Mouse (Mus musculus) megakaryocyte-erythroid progenitor cell, adult 5-6 weeks (primary cell): ENCODE measurements at regions not wholly inside any gene's neighbourhood (a gene's known extent, or its start where the extent isn't known, plus 50 kb on each side); places are given as distances from the start of the nearest gene placed in this dataset.

Source experiments
- ATAC-seq: replicated peaks from 2 replicates; pipeline ENCODE4 v1.8.0; 2016; ENCODE audit warnings: mild to moderate bottlenecking, inconsistent platforms; ENCODE audit not compliant: severe bottlenecking, poor library complexity, low FRiP score, low TSS enrichment

DNA sequence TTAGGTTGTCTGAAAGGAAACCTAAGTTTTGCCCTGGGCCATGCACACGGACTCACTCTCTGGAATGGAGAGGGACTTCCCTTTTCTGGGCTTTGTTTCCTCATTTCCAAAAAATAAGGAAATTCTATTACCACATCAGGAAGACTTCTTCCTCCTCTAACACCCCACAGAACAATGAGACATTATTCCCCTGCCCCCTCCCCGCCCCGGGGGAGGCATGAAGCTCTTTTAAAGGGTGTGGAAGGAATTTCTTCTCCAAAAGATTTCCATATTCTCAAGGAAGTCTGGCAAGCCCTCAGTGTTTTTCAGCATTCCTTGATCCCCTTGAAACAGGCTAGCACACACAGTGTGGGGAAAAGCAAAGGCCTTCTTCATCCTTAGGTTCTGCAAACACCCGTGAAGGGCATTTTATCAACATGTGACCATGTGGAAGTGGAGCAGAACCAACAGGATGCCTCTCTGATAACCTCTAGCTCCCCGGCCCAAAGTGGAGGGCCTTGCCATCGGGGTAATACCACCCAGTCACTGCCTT lies 179.5 kb upstream of the Klf7 start:
- no peak for ATAC-seq

DNA sequence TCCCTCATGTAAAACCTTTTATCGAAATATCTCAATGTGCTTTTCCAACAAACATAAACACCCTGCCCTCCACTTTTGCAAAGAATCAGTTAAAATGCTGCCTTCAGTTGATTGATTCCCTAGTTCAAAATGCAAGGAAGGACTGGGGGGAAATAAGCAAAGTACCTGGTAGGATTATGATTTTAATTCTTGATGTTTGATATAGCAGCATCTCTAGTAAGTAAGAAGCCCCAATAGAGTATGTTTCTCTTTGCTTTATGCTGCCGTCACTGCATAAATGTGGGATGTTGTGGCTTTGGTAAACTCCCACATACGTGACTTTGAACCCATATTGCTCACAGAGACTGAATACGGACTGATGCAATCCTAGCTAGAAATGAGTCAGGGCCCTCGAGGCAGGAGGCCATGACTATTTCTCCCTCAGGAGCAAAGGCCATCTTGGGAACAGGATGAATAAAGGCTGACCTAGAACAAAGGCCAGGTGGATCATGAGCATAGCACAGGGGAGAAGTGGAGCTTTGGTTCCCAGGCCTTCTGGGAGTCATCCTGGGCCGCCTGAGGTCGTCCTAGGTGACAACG lies 179.0 kb upstream of the Klf7 start:
- ATAC-seq: no peak

DNA sequence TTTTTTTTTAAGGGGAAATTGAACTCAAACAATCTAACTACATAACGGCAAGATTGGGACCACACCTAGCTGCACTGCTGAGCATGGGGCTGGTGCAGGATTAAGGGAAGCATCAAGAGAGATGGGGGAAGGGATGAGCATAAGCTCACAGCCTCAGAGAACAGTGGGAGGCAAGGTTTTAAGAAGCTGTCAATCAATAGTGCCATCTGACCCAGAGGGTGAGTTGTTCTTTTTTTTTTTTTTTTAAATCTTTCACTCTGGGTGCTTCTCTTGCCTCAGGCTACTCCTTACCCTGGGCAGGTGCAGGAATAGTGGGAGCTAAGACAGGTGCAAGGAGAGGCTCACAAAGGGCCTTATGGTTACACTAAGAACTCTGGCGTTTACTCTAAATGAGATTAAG lies 176.9 kb upstream of the Klf7 start:
- ATAC-seq: no peak

DNA sequence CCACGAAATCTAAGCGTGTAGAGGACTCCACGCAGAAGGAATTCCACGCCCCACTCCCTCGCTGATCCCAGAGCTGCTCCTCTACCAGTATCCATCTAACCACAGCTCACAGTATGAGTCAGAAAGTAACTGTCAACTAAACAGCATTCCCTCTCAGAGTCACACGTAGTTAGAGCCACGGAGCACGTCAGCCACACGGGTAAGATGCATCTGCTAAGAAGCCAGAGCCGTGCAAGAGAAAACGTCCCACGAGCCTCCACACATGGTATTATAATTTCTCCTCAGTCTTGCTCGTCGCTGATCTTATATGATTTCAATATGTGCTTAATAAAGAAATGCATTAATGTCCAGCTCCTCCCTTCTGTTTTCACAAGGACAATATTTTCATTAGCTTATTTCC lies 176.1 kb upstream of the Klf7 start:
- no peak for ATAC-seq

DNA sequence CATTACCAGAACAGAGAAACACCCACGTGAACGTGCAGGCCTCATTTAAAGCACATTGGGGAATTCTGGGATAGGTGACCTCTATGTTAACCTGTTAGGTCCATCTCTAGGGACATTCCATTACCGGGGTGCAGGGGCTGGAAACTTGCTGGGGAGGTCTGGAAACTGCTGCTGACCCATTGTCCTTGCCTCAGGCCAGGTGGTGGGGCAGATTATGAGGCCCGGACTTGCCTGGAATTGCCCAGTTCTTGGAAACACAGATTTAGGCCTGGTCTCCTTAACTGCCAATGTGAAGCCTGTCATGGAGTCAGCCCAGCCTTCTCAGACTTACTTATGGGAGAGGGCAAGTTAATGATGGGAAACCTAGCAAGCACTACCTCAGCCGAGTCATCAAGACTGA lies 175.3 kb upstream of the Klf7 start:
- no peak for ATAC-seq

DNA sequence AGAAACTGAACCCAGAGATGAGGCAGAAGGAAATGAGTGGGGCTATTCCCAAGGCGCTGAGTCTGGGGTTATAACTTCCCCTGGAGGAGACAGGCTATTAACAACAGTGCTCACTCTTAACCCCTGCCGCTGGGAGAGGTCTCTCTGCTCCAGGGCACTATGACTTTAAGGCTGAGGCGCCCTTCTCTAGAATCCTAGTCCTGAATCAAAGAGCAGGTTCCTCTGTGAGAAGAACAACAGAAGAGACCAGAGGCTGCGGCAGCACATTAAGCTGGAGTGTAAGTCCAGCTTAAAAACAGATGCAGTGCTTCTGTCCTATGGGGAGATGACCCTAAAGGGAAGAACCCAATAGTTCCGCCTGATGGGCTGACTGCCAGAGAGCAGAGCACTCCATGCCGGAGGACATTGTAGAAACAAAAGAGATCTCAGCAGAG lies 173.4 kb upstream of the Klf7 start:
- no peak for ATAC-seq

DNA sequence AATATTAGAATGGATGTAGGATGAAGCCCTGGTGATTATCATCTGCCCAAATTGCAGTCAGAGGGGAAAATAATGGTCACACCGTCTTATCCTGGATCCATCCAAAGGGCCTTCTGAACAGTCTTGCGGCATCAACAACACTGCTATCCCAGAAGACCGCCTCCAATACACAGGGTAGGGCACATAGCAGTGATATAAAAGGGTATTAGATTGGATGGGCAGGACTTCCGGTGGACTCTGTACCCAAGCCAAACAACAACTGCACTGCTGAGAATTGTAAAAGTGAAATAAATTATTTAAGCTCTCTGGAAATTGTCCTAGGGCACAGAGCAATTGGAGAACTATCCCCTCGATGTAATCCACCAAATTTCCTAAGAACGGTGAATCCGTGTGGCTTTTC lies 173.0 kb upstream of the Klf7 start:
- no peak for ATAC-seq

DNA sequence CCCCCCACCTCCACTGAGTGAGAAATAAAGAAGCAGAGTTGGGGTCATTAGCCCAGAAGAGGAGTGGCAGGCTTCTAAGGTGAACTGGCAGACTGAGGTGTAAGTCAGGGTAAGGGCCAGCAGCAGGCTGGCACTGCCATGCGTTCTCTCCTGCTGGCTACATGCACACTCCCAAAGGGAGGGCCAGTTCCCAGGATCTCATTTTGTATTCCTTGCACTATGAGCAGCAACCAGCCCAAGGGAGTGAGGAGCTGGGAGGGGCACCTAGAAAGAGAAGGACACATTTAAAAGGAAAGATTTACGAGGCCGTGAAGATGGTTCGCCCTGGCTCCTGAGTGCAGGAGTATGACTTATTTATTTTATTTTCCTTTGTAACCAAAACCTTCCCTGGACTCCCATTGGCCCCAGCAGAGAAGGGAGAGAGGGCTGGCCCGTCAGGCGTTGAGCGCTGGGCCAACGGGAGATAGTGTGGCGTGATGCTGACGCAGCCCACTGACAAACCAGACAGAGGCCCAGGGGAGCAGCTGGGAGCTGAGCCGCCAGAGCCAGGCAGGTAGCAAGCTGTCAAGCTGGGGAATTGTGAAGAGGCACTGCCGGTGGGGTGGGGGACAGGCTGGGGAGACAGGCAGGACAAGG lies 166.8 kb upstream of the Klf7 start:
- no peak for ATAC-seq

DNA sequence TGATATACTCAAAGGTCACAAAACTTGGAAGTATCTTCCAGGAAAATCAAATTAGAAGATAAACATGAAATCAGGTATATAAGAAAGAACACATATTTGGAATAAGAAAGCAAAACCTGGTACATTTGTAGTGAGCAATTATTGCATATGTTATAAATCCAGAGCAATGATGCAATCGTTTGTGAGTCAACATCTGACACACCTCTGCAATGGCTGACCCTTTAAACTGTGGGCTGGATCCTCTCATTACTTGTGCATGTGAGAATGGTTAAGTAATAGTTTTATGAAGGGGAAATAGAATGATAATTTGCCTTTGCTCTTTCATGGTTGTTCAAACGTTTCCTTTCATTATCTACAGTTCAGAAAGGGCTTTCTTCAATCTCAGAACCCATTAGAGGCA lies 165.0 kb upstream of the Klf7 start:
- ATAC-seq: no peak

DNA sequence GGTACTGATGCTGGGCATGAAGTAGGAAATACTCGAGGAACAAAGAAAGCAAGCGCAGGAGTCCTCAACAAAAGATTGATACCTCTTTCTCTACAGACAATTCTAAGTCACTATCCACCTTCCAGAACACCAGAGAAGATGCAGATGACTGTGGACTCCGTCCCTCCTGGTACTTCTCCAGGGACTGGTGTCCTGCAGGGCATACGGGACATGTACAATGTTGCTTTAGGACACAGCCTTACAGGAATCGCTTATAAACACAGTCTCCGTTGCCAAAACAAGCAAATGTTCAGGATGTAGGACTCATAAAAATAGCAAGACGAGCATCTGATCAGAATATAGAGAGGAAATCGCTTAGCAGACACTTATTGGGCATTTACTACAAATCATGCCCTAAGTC lies 162.6 kb upstream of the Klf7 start:
- ATAC-seq: no peak

DNA sequence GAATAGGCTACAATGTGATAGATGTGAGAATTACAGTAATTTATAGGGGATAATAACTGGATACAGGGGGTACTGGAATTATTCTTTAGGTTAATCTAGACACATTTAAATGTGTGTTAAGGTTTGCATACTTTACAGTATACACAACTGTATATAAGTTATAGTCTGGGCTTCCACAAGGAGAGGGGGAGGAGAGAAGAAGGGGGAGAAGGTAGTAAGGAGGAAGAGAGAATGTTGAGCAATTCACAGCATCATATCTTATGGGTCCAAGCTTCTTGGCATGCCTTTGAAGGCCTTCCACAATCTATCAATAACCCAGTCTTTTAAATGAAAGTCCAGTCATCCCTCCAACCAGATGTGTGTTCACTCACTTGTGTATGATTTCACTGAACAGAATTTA lies 153.8 kb upstream of the Klf7 start:
- no peak for ATAC-seq

DNA sequence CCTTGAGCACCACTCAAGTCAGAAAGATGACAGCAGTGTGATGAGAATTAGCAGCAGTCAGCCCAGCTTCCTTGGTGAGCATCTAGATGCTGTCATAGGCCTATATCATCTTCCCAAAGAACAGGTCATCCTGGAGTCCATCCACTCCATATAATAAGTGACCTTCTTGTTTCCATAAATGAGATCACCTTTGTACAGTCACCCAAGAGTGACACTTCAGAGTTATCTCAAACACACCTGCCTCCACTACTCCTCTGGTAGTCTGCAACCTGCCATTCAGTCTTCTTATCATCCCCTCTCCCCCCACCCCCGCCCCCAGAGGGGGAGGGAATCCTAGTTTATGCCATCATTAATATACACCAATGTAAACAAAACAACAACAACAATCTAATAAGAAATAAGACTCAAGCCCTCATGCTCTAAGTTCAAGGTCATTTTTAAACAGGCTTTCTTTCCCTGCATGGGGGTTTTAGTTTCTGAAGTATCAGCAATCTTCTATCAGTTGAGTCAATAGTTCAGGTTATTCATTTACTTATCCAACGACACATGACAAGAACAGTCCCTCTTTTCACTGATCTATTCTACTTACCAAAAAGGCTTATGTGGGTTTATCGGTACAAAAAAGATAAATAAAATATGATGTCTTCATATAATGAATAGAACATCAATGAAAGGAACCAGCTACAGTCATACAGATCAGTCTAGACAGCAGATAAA lies 153.2 kb upstream of the Klf7 start:
- no peak for ATAC-seq

DNA sequence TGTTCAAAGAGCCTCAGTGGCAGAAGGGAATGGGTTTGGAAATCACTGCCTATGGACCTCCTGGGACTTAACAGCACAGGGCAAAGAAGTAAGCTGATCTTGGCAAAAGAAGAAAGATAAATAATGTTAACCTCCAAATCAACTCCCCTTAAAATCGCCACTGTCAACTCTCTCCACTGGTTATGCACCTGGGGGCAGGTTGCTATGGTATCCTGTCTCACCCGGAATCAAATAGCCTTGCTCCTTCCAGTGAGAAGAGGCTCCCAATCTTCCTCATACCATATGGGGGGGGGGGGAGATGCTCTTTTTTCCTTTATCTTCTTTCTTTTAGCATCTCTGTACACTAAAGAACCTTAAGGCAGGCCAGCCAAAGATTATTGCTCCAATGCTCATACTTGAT lies 135.2 kb upstream of the Klf7 start:
- ATAC-seq: no peak

DNA sequence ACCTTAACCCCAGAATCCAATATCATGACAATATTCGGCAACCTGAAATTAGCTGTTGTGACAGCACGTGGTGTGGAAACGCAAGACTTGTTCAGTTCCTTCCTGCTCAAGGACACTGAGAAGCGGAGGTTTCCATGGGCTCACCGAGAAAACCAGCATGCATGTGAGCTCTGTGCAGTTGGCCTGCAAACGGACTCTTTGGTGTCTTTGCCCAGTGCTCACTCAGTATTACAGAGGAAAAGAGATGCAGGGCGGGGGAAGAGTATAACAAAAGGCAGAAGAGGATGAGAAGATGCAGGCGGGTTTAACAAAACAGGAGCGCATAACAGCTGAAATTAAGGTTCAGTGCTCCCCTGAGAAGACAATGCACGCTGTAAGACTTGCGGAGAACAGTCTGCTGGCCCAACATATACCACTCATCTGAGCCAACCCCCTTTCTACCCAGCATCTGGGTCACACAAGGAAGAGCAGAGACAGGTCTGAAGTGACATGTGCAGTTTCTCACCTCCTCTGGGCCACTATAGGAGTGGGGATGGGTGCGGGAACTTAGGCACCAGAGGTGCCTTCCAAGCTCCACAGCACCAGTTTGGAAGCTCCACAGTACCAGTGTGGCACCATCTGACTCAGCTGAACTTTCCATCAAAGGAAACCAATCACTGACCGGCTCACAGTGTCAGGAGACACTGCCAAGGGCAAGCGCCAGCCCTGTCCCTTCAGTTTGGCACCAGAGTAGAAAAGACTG lies 133.6 kb upstream of the Klf7 start:
- ATAC-seq: no peak

DNA sequence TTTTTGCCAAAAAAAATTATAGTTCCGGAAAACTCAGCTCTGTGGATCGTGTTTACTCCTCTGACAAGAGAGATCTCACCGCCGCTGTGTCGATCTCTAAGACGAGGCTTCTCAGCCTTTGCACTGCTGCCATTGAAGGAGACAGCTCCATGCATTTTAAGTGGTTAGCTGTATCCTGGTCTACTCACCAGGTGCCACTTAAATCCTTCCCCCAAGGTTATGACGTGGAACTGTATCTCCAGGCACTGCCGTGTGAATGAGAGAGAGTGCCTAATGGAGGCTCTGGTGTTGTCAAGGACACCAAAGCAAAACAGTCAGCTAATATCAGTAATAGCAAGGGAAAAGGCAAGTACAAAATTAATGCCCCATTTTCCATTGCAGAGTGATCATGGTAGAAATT lies 132.6 kb upstream of the Klf7 start:
- no peak for ATAC-seq

DNA sequence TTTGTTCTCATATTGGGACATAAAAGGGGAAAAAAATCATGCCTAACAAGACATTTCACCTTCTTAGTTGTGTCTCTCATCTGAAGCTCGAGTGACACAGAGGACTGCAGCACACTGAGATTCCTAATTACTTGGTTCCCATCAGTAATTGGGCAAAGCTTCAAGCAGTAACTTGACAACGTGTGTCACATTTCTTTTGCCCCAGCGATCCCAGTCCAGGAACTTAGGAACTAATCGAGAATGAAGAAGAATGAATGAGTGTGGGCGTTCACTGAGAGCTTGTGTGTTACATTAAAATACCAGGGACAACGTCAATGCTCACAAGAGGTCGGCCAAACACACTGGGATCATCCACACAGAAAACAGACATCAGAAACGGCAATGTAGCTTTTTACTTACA lies 131.9 kb upstream of the Klf7 start:
- ATAC-seq: no peak

DNA sequence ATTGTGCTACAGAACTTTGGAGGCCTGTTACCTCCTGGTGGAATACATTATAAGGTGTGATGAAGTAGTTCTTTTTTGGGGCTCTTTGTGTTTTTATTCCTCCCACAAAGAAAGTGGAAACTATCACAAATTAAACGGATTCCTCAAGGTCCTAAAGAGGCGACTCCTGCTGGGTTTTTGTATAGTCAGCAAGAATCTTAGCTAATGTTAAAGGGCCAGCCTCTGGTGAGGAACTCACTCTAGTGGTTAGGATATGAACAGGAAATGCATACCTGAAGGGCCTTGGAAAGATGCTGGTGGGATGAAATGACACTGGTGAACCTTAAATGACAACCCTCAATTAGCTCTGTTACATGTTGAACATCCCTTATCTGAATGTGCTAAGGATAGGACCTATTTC lies 120.3 kb upstream of the Klf7 start:
- no peak for ATAC-seq

DNA sequence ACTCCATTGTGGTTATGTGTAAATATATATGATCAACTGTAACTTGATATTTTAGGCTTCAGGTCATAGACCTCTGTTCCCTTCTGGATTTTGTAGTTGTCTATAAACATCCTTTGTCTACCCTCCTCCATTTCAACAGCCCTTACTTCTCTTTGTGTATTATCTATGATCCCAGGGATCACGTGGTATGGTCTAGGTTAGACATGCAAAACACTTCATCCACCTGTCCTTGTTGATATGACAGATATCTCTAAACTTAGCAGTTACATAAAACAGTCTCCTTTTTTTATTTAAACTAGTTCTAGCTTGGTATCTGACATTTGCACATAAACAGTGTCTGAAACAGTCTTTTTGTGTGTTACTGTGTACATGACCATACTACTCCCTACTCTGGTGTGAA lies 107.6 kb upstream of the Klf7 start:
- ATAC-seq: 0 out of 2 replicates have a peak, but pooled peaks have one; percentile 46

DNA sequence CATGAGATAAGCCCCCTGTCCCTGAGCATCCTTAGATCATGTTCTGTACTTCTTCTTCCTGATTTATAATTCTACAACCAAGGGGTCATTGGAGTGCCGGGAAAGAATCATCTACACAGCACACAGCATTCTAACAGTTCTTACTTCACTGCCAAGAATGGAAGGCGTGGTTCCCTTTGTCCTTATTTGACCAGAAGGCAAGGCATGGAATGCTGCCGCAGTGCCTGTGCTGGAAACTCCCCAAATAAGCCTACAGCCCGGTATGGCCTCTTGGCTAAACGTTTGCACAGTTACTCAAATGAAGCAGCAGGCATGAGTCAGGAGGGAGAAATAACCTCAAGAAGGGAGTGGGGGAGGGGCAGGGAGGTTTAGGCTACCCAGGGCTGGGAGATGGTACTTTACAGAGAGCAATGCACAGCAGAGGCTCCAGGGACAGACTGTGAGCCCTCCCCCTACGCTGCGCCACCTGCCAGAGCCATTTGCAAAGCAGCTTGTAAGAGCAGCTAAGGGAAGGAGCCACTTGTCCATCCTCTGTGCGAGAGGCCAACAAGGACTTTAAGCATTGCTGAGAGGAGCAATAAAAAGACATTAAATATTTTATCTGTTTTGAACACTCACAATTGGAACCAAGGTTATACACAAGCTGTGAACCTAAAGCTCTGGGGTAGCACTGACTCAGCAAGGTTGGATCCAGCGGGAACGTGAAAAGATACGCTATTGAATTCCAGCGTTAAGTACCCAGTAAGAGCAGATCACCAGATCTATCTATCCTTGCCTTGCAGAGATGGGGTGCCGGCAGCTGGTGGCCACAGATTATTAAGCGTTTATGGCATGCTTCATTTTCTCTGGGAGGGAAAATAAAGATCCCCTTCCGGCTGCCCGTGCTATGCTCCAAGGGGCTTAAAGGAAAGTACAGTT lies 104.2 kb upstream of the Klf7 start:
- peak; percentile 51; the same call in 1 of the 2 replicates for ATAC-seq
